Mouse (Mus musculus) gastrocnemius, postnatal 36 days (tissue): Measurements from ENCODE around the gene Leng9. TPM values are rescaled to one million over a fixed set of nuclear protein-coding genes. Genes with fewer than 3 reads are reported as not detected.

Experiments
- total RNA-seq, 2 experiments: library from RNA; stranded (reverse); gene quantifications; 2 replicates each; pipeline ENCODE4 v1.2.3; 2021

Leng9 gene
- total RNA-seq, 2 experiments from 2014 or later: 2.0 to 2.9 TPM

Other genes starting within 250 kb of the Leng9 start
- not detected for gene Lilra6, start 234.9 kb downstream of the Leng9 start, total RNA-seq
- under 1 TPM; 0.08 to 0.54 TPM for gene Lair1, start 87.2 kb downstream of the Leng9 start, total RNA-seq
- 1 to 10 TPM; 1.7 to 1.8 TPM for gene Ttyh1, start 31.0 kb downstream of the Leng9 start, total RNA-seq
- gene Leng8, start 13.3 kb downstream of the Leng9 start, total RNA-seq: 10 to 100 TPM; 32.8 to 43.8 TPM
- gene Cdc42ep5, start 14.5 kb upstream of the Leng9 start, total RNA-seq: 1 to 10 TPM; 2.0 to 3.1 TPM
- gene Lilra5, start 87.4 kb upstream of the Leng9 start, total RNA-seq: not detected
- not detected for gene Ncr1, start 187.3 kb upstream of the Leng9 start, total RNA-seq
- gene Gp6, start 247.4 kb upstream of the Leng9 start, total RNA-seq: not detected